Mouse (Mus musculus) cortical plate, adult 2 months (tissue): ENCODE measurements at regions not wholly inside any gene's neighbourhood (a gene's known extent, or its start where the extent isn't known, plus 50 kb on each side); places are given as distances from the start of the nearest gene placed in this dataset.

Source experiments
- H3K27ac ChIP-seq: fragments of 200-500 bp; 2 replicates; pipeline ENCODE4 v1.5.1; 2012; ENCODE audit warnings: low read length, control low read depth, inconsistent platforms; ENCODE audit not compliant: insufficient read depth
- H3K4me1 ChIP-seq: fragments of 200-500 bp; 2 replicates; pipeline ENCODE4 v1.6.1; 2011; ENCODE audit warnings: low read length; ENCODE audit not compliant: control insufficient read depth, insufficient read depth
- H3K4me3 ChIP-seq: fragments of 200-500 bp; 2 replicates; pipeline ENCODE4 v1.5.1; 2011; ENCODE audit warnings: mild to moderate bottlenecking, low read length, control low read depth; ENCODE audit not compliant: insufficient read depth
- CTCF ChIP-seq: fragments of 200-500 bp; IDR thresholded peaks from 2 replicates; pipeline ENCODE4 v1.5.1; 2011; ENCODE audit warnings: mild to moderate bottlenecking, control low read depth, low read length; ENCODE audit not compliant: insufficient read depth; ENCODE audit errors: extremely low read depth
- POLR2A ChIP-seq: fragments of 200-500 bp; IDR thresholded peaks from 2 replicates; pipeline ENCODE4 v1.6.1; 2011; ENCODE audit warnings: mild to moderate bottlenecking, low read length, control low read depth; ENCODE audit not compliant: insufficient read depth; ENCODE audit errors: extremely low read depth

DNA sequence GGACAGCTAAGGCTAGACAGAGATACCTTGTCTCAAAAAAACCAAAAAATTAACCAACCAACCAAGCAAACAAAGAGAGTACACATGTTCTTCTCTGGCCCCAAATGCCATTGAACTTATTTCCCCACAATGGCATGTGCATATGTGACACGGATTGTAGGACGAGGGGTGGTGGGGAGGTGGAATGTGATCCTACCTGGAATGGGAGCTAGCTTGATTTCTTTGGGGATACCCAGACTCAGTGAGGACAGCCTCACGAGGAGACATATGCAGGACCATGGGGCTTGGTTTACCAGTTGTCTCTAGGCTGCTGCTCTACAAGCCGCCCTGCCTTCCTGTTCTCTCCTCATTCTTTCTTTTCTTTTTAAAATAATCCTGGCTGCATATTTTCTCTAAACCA is 55.9 kb upstream of the Slc25a33 start:
- no peak overlapping the region for H3K4me3 ChIP-seq
- TF ChIP-seq CTCF (no peak), POLR2A (no peak)
- H3K4me1 ChIP-seq, result no peaks in the 10 kb centered on the region
- H3K27ac ChIP-seq, result no peak overlapping the region

DNA sequence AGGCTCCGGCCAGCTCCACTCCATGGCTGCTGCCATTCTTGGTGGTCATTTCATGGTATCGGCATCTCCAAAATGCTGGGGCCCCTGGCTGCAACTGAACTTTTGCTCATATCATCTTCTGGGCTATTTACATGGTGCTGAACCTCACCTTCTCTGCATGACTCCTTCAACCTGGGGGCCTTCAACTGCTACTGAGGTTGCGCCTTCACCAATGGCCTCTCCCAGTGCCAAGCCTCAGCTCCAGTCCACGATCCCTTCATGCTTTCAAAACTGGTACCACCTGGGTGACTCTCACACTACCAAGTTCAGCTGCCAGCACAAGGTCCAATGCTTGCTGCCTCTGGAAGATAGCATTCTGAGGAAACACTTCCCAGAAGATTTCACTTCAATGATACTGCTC is 53.7 kb upstream of the Slc25a33 start:
- Histone ChIP-seq H3K4me1 (no peaks in the 10 kb centered on the region), H3K27ac (no peak overlapping the region), H3K4me3 (no peak overlapping the region)
- TF ChIP-seq CTCF, result no peak
- TF ChIP-seq POLR2A, result no peak
